Mouse (Mus musculus): ENCODE measurements around the gene Plbd2.

GRCm38 (mm10) chr5:120487844-120488243 is 15.6 kb downstream of the Plbd2 start:
- TF ChIP-seq CTCF (IDR thresholded peaks at IDR 0.05; ENCODE audit: low read depth) (no peak), EP300 (IDR thresholded peaks at IDR 0.05; ENCODE audit: low read depth) (no peak)
